Mouse (Mus musculus): ENCODE measurements at regions not wholly inside any gene's neighbourhood (a gene's known extent, or its start where the extent isn't known, plus 50 kb on each side); places are given as distances from the start of the nearest gene placed in this dataset.

- no peak for DNase-seq
Measured at GRCm38 (mm10) chr10:91313316-91313715, 132.2 kb upstream of the Tmpo start.

GRCm38 (mm10) chr10:91312913-91313312 is 131.8 kb upstream of the Tmpo start:
- DNase-seq = no peak

GRCm38 (mm10) chr10:91300067-91300466 is 119.0 kb upstream of the Tmpo start:
- DNase-seq = no peak

- peak; percentile 25 for DNase-seq
Measured at GRCm38 (mm10) chr10:91297792-91298460, 116.8 kb upstream of the Tmpo start.

- no peak for DNase-seq
Measured at GRCm38 (mm10) chr10:91295345-91295744, 114.2 kb upstream of the Tmpo start.

- no peak for DNase-seq
Measured at GRCm38 (mm10) chr10:91293226-91293625, 112.1 kb upstream of the Tmpo start.

GRCm38 (mm10) chr10:91284259-91284658 is 103.1 kb upstream of the Tmpo start:
- no peak for DNase-seq

- peak; percentile 83 for DNase-seq
Measured at GRCm38 (mm10) chr10:91270955-91271741, 90.0 kb upstream of the Tmpo start.

- DNase-seq = peak; percentile 68
Measured at GRCm38 (mm10) chr10:91270268-91270954, 89.3 kb upstream of the Tmpo start.

- no peak for DNase-seq
Measured at GRCm38 (mm10) chr10:91267886-91268285, 86.8 kb upstream of the Tmpo start.

GRCm38 (mm10) chr10:91260416-91260815 is 79.3 kb upstream of the Tmpo start:
- no peak for DNase-seq

- DNase-seq = no peak
Measured at GRCm38 (mm10) chr10:91249681-91250195, 68.6 kb upstream of the Tmpo start.

- no peak for DNase-seq
Measured at GRCm38 (mm10) chr10:91244297-91244696, 63.2 kb upstream of the Tmpo start.

- no peak for DNase-seq
Measured at GRCm38 (mm10) chr10:91242491-91243046, 61.5 kb upstream of the Tmpo start.

- DNase-seq = peak; percentile 29
Measured at GRCm38 (mm10) chr10:91241611-91242005, 60.5 kb upstream of the Tmpo start.

GRCm38 (mm10) chr10:91240856-91241610 is 59.9 kb upstream of the Tmpo start:
- DNase-seq = peak; percentile 65

- no peak for DNase-seq
Measured at GRCm38 (mm10) chr10:91240320-91240719, 59.2 kb upstream of the Tmpo start.

GRCm38 (mm10) chr10:91236844-91237243 is 55.7 kb upstream of the Tmpo start:
- DNase-seq = peak; percentile 41

- no peak for DNase-seq
Measured at GRCm38 (mm10) chr10:91234709-91235108, 53.6 kb upstream of the Tmpo start.

Data from gastrocnemius, postnatal 10 days (tissue).